Mouse (Mus musculus): Measurements from ENCODE around the gene Glt28d2.

DNA sequence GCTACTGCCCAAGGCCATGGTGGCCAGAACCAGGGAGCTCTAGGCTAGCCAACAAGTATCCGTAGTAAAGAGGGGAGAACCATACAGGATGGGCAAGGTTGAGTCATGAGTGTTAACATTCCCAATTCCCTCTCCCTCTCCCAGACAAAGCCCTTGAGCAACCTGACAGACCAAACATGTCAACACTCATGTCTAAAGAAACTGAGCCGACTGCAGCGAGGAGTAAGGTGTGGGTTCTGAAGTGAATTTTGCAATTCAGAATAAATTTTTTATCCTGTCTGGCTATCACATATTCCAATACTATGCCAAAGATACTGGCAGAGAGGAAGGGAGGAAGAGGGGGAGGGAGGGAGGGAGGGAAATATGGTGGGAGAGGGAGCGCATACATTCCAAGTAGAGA, 33.6 kb downstream of the Glt28d2 start:
- TF ChIP-seq CTCF (IDR thresholded peaks at IDR 0.05; ENCODE audit: borderline replicate concordance, insufficient read depth, low read length) (no peak), POLR2A (IDR thresholded peaks at IDR 0.05; ENCODE audit: low read depth, low read length) (no peak)

Data from embryonic fibroblast, embryonic 13.5 days (primary cell).